Mouse (Mus musculus) lung, postnatal 10 days (tissue): ENCODE results near the gene Gm21616.
"Not testable (repeated sequence)": the region's sequence is repeated elsewhere in the genome, so short reads cannot be mapped to it uniquely, and the experiment has no call there.

Experiments used
- DNase-seq: peaks from one replicate; pipeline ENCODE4 v3.0.0; 2021

The Gm21616 gene

DNA sequence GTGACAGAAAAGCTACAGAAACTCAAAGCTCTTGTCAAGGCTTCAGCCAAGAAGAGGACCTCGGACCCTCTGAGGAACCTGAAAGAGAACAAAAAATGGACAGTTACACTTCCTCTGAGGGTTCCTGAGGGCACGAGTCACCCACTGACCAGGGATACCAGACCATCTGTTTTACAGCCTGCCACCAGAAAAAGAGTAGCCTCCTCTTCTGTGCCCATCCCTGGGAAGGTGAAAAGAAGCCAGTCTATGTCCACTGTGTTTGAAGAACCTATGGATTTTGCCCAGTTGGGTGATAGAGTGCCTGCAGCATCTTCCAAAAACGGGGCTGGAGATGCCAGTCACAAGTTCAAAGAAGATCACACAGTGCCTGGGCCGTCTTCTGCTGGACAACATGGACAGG is at the start of gene Gm21616:
TSS of gene Gm21616 (plus strand) at position 301 of the 400 bp plus-strand sequence.
- not testable (repeated sequence) for DNase-seq
